Mouse (Mus musculus) kidney, embryonic 15.5 days (tissue): ENCODE data around the gene Atp6v1fnb. TPM values are rescaled to one million over a fixed set of nuclear protein-coding genes. Genes with fewer than 3 reads are reported as not detected.

Source experiments
- ATAC-seq: fragments of 200-750 bp; cut with Nextera tagmentation; replicated peaks from 2 replicates; pipeline ENCODE4 v1.8.0; 2017; ENCODE audit warnings: moderate TSS enrichment; ENCODE audit not compliant: low FRiP score
- H3K27ac ChIP-seq: fragments of 300-500 bp; sonication (generic); 2 replicates; pipeline ENCODE4 v1.5.1; 2015; ENCODE audit warnings: mild to moderate bottlenecking, inconsistent platforms
- H3K27me3 ChIP-seq: fragments of 300-500 bp; sonication (generic); 2 replicates; pipeline ENCODE4 v1.6.1; 2015; ENCODE audit warnings: inconsistent platforms
- H3K36me3 ChIP-seq: fragments of 300-500 bp; sonication (generic); 2 replicates; pipeline ENCODE4 v1.6.1; 2015; ENCODE audit warnings: inconsistent platforms
- H3K4me1 ChIP-seq: fragments of 300-500 bp; sonication (generic); 2 replicates; pipeline ENCODE4 v1.6.1; 2015; ENCODE audit warnings: inconsistent platforms
- H3K4me2 ChIP-seq: fragments of 300-500 bp; sonication (generic); 2 replicates; pipeline ENCODE4 v1.6.1; 2015; ENCODE audit warnings: moderate library complexity, mild to moderate bottlenecking, inconsistent platforms
- H3K4me3 ChIP-seq: fragments of 300-500 bp; sonication (generic); replicated peaks from 2 replicates; pipeline ENCODE4 v1.5.1; 2015; ENCODE audit warnings: mild to moderate bottlenecking, inconsistent platforms
- H3K9ac ChIP-seq: fragments of 300-500 bp; sonication (generic); 2 replicates; pipeline ENCODE4 v1.6.1; 2015; ENCODE audit warnings: mild to moderate bottlenecking, inconsistent platforms
- H3K9me3 ChIP-seq: fragments of 300-500 bp; sonication (generic); replicated peaks from 2 replicates; pipeline ENCODE4 v1.6.1; 2016; ENCODE audit warnings: inconsistent platforms
- WGBS: fragments of 180-500 bp; shearing (Covaris S2); methylation state at CpG from one replicate; pipeline ENCODE4 v1.1.7; 2015; ENCODE audit warnings: mixed read lengths; 5-methylcytosine and 5-hydroxymethylcytosine counted together
- polyA plus RNA-seq: library from polyadenylated mRNA; unstranded; fragments of >200 nt; fragmentation: Nextera tagmentation; extraction: Ambion mirVana; gene quantifications from 2 replicates; pipeline ENCODE4 v1.2.1, GENCODE M21; 2015

Atp6v1fnb gene
- polyA plus RNA-seq, 1 experiment from 2014 or later: not detected

DNA sequence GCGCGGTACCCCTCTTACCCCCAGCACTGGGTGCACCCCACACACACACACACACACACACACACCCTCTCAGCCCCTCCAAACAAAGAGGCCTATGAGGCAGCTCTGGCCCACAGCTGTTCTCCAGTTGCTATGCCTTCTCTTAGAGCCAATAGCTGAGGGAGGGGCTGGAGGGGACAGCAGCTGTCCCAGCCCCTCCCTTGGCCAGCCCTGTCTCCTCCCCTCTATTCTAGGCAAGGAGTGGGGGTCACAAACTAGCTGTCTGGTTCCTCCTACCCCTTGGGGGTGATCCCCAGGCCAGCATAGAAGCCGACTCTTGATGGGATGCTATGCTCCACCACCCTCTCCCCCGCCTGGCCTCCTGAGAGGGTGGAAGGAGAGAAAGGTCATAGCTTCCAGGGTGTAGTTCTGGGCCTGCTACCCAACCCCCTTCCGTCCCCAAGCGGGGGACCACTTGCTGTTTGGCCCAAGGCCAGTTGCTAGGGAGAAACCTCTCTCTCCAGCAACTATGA is 35.2 kb upstream of the Atp6v1fnb start:
- peaks cover 30% of the 10 kb centered on the region for H3K27me3 ChIP-seq
- H3K36me3 ChIP-seq: peaks cover 19% of the 10 kb centered on the region; the same call in 1 of the 2 replicates
- H3K27ac ChIP-seq: peak overlapping the region; percentile 87
- no peak overlapping the region for H3K9ac ChIP-seq
- H3K4me2 ChIP-seq: peak overlapping the region; percentile 88
- 9% methylated on average over 6 of the region's 6 CpGs for WGBS
- H3K4me1 ChIP-seq: peaks cover 51% of the 10 kb centered on the region
- peak overlapping the region; percentile 59 for H3K4me3 ChIP-seq
- H3K9me3 ChIP-seq: no peaks in the 10 kb centered on the region
- ATAC-seq: peak; percentile 57

- whole genome bisulfite sequencing: 4% methylated on average over 11 of the region's 11 CpGs
- Histone ChIP-seq H3K4me2 (peak overlapping the region; percentile 88), H3K4me1 (peaks cover 48% of the 10 kb centered on the region), H3K9ac (no peak overlapping the region), H3K9me3 (no peaks in the 10 kb centered on the region), H3K36me3 (peaks cover 19% of the 10 kb centered on the region; the same call in 1 of the 2 replicates), H3K27ac (peak overlapping the region; percentile 87), H3K4me3 (peak overlapping the region; percentile 59), H3K27me3 (peaks cover 29% of the 10 kb centered on the region)
- peak; percentile 40 for ATAC-seq
Measured at GRCm38 (mm10) chr6:29436461-29436934, 34.7 kb upstream of the Atp6v1fnb start.

GRCm38 (mm10) chr6:29439251-29439650 is 32.0 kb upstream of the Atp6v1fnb start:
- H3K4me1 ChIP-seq: peaks cover 28% of the 10 kb centered on the region
- H3K36me3 ChIP-seq: peaks cover 43% of the 10 kb centered on the region
- no peak overlapping the region for H3K4me3 ChIP-seq
- H3K9ac ChIP-seq: no peak overlapping the region
- no peaks in the 10 kb centered on the region for H3K9me3 ChIP-seq
- no peak overlapping the region for H3K4me2 ChIP-seq
- H3K27me3 ChIP-seq: peaks cover 4% of the 10 kb centered on the region; the same call in 1 of the 2 replicates
- H3K27ac ChIP-seq: no peak overlapping the region
- WGBS: 75% methylated on average over 4 of the region's 4 CpGs
- no peak for ATAC-seq

GRCm38 (mm10) chr6:29439789-29440188 is 31.4 kb upstream of the Atp6v1fnb start:
- Histone ChIP-seq H3K27me3 (no peaks in the 10 kb centered on the region), H3K9me3 (no peaks in the 10 kb centered on the region), H3K4me1 (peaks cover 23% of the 10 kb centered on the region), H3K36me3 (peaks cover 44% of the 10 kb centered on the region), H3K4me3 (no peak overlapping the region), H3K4me2 (no peak overlapping the region), H3K9ac (no peak overlapping the region), H3K27ac (no peak overlapping the region)
- no peak for ATAC-seq
- 91% methylated on average over 6 of the region's 6 CpGs for WGBS

GRCm38 (mm10) chr6:29444773-29445172 is 26.5 kb upstream of the Atp6v1fnb start:
- no peak overlapping the region for H3K27ac ChIP-seq
- no peak overlapping the region for H3K4me3 ChIP-seq
- H3K27me3 ChIP-seq: no peaks in the 10 kb centered on the region
- no peak for ATAC-seq
- no peaks in the 10 kb centered on the region for H3K4me1 ChIP-seq
- no peak overlapping the region for H3K9ac ChIP-seq
- no peak overlapping the region for H3K4me2 ChIP-seq
- H3K9me3 ChIP-seq: no peaks in the 10 kb centered on the region
- 69% methylated on average over 11 of the region's 11 CpGs for WGBS
- peaks cover 77% of the 10 kb centered on the region for H3K36me3 ChIP-seq

GRCm38 (mm10) chr6:29445354-29445753 is 25.9 kb upstream of the Atp6v1fnb start:
- H3K9me3 ChIP-seq: no peaks in the 10 kb centered on the region
- no peak overlapping the region for H3K9ac ChIP-seq
- no peak overlapping the region for H3K27ac ChIP-seq
- no peaks in the 10 kb centered on the region for H3K27me3 ChIP-seq
- H3K4me1 ChIP-seq: no peaks in the 10 kb centered on the region
- peaks cover 73% of the 10 kb centered on the region for H3K36me3 ChIP-seq
- ATAC-seq: no peak
- no peak overlapping the region for H3K4me2 ChIP-seq
- WGBS: 91% methylated on average over 7 of the region's 7 CpGs
- H3K4me3 ChIP-seq: no peak overlapping the region

DNA sequence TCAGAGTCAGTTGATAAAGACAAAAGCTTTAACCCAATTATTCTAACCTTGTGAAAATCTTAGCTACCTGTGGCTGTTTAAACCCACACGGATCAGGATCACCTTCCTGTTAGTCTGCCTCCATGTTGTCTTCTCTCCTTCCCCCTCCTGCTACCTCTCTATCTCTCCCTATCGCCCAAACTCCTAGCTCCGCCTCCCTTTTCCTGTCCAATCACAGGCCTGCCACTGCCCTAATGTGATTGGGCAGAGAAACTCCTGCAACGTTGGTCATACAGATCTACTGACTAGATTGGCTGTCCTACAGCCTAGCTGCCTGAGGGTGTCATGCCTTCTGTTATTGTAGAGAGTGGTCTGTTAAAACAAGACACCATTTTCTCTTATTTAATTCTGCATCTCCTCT is 21.4 kb upstream of the Atp6v1fnb start:
- no peaks in the 10 kb centered on the region for H3K9me3 ChIP-seq
- no peaks in the 10 kb centered on the region for H3K4me1 ChIP-seq
- no peak overlapping the region for H3K4me3 ChIP-seq
- H3K27ac ChIP-seq: no peak overlapping the region
- no peak overlapping the region for H3K4me2 ChIP-seq
- peaks cover 85% of the 10 kb centered on the region for H3K36me3 ChIP-seq
- H3K27me3 ChIP-seq: no peaks in the 10 kb centered on the region
- H3K9ac ChIP-seq: no peak overlapping the region
- ATAC-seq: no peak
- 32% methylated on average over 4 of the region's 4 CpGs for WGBS

DNA sequence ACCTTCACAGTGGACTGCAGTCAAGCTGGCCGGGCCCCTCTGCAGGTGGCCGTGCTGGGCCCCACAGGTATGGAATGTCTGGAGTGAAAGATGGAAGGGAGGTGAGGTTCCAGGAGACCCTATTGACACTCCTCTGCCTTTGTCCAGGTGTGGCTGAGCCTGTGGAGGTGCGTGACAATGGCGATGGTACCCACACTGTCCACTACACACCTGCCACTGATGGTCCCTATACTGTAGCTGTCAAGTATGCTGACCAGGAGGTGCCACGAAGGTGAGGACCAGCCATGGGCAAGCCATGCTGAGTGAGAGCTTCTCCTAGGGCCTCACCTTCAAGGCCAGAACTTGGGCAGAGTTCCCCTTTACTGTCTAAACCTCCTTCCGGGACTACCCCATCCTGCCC is 20.6 kb upstream of the Atp6v1fnb start:
- ATAC-seq: no peak

DNA sequence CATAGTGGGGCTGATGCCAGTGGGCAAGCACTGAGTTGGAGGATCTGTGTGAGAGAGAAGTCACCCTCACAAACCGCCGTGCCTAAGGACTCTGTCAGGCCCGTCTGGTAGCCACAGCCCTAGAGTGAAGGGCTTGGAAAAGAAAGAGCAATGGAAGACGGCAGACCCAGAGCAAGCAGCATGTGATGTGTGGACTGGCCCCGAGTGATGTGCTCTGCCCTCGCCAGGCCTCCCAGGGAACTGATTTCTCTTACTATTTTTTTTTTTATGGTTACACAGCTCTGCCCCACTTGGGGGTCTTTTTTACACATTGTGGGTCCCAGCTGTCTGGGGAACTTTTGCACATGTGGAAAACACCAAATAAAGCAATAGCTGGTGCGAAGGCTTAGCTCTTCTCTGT is 9.7 kb upstream of the Atp6v1fnb start:
- Histone ChIP-seq H3K27me3 (no peaks in the 10 kb centered on the region), H3K9me3 (no peaks in the 10 kb centered on the region), H3K9ac (no peak overlapping the region), H3K4me3 (no peak overlapping the region), H3K36me3 (peaks cover 37% of the 10 kb centered on the region), H3K4me1 (no peaks in the 10 kb centered on the region), H3K27ac (no peak overlapping the region), H3K4me2 (no peak overlapping the region)
- ATAC-seq: no peak
- 56% methylated on average over 7 of the region's 7 CpGs for WGBS

More for the DNA sequence above, 20.6 kb upstream of the Atp6v1fnb start:
- no peaks in the 10 kb centered on the region for H3K27me3 ChIP-seq
- no peak overlapping the region for H3K4me2 ChIP-seq
- no peaks in the 10 kb centered on the region for H3K4me1 ChIP-seq
- no peak overlapping the region for H3K27ac ChIP-seq
- H3K4me3 ChIP-seq: no peak overlapping the region
- 91% methylated on average over 6 of the region's 6 CpGs for WGBS
- no peaks in the 10 kb centered on the region for H3K9me3 ChIP-seq
- H3K36me3 ChIP-seq: peaks cover 86% of the 10 kb centered on the region
- no peak overlapping the region for H3K9ac ChIP-seq

- Histone ChIP-seq H3K4me3 (no peak overlapping the region), H3K4me2 (no peak overlapping the region), H3K27me3 (no peaks in the 10 kb centered on the region), H3K9ac (no peak overlapping the region), H3K4me1 (peaks cover 1% of the 10 kb centered on the region; the same call in 1 of the 2 replicates), H3K27ac (no peak overlapping the region), H3K36me3 (peaks cover 19% of the 10 kb centered on the region), H3K9me3 (no peaks in the 10 kb centered on the region)
- no peak for ATAC-seq
- WGBS: 77% methylated on average over 3 of the region's 3 CpGs
Measured at GRCm38 (mm10) chr6:29463388-29463787, 7.8 kb upstream of the Atp6v1fnb start.

GRCm38 (mm10) chr6:29467583-29468354 is 3.5 kb upstream of the Atp6v1fnb start, which contains the start of gene Atp6v1f:
Gene Atp6v1f, plus strand, starts transcription at chr6:29467718.
- WGBS: under 1% methylated on average over 39 of the region's 39 CpGs
- ATAC-seq: peak; percentile 92
- H3K4me2 ChIP-seq: peak within 1 kb of the TSS; percentile 71
- peaks cover 25% of the 10 kb centered on the region for H3K36me3 ChIP-seq
- H3K4me3 ChIP-seq: peak within 1 kb of the TSS; percentile 81
- H3K9me3 ChIP-seq: no peaks in the 10 kb centered on the region
- peak within 1 kb of the TSS; percentile 63 for H3K9ac ChIP-seq
- H3K27ac ChIP-seq: peak within 1 kb of the TSS; percentile 82
- peaks cover 10% of the 10 kb centered on the region for H3K4me1 ChIP-seq
- H3K27me3 ChIP-seq: no peaks in the 10 kb centered on the region

DNA sequence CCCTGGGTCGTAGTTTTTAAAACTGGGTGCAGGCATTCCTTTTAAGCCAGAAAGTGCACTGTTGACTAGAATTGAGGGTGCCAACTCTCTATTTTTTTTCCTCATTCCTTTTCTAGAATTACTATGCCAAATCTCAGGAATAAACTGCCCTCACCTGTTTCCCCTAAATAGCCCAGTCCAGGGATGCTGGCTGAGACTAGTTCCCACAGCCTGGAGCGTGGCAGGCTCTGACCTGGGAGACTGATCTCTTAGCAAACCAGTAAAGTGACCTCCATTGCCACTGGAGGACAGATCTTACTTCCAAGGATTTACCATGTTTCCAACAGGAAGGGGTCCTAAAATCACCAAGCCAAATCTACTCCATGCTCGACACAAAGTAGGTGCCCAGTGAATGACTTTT is 2.4 kb upstream of the Atp6v1fnb start:
- H3K36me3 ChIP-seq: peaks cover 25% of the 10 kb centered on the region
- peak overlapping the region; percentile 82; the same call in 1 of the 2 replicates for H3K27ac ChIP-seq
- ATAC-seq: no peak
- peak overlapping the region; percentile 81 for H3K4me3 ChIP-seq
- H3K27me3 ChIP-seq: no peaks in the 10 kb centered on the region
- H3K4me1 ChIP-seq: peaks cover 17% of the 10 kb centered on the region
- H3K9me3 ChIP-seq: no peaks in the 10 kb centered on the region
- H3K9ac ChIP-seq: peak overlapping the region; percentile 63
- 83% methylated on average over 3 of the region's 3 CpGs for WGBS
- peak overlapping the region; percentile 71 for H3K4me2 ChIP-seq
